8 mouse cellular contexts compared by ENCODE assay signal in genomic region chr9:55937664-55938617, GRCm38 (mm10). TPM values are rescaled to one million over a fixed set of nuclear protein-coding genes. Genes with fewer than 3 reads are reported as not detected.
DNase-seq lines count a peak whose midpoint lies in the region; ATAC-seq and TF ChIP-seq lines count a peak whose summit lies in the region.

Scaper (minus strand) TSS chr9:55938119.

- peak within 1 kb of the TSS; percentile 90 for H3K27ac ChIP-seq in hindbrain, embryonic 14.5 days

- H3K9me3 ChIP-seq in hindbrain, embryonic 14.5 days (ENCODE audit: control insufficient read depth, low read length) = no peaks in the 10 kb centered on the region

- peaks cover 18% of the 10 kb centered on the region for H3K4me1 ChIP-seq in hindbrain, embryonic 14.5 days (replicated peaks; ENCODE audit: control insufficient read depth, insufficient read depth, low read length)

- H3K27me3 ChIP-seq in Patski = no peaks in the 10 kb centered on the region
- H3K27me3 ChIP-seq in hindbrain, embryonic 14.5 days (ENCODE audit: control insufficient read depth, insufficient read depth, low read length) = no peaks in the 10 kb centered on the region

- under 1% methylated on average over 53 of the region's 60 CpGs for WGBS in hindbrain, embryonic 14.5 days

- CTCF ChIA-PET in Patski (lab: Charles Lee) = interaction anchor here (2.1 kb wide), 1 partner anchor 9 kb away, joined by 13 read pairs; no protein-coding TSS in a partner anchor

- TF ChIP-seq CTCF in Patski (IDR thresholded peaks at IDR 0.05) = peak; percentile 61

- H3K9ac ChIP-seq in hindbrain, embryonic 14.5 days = peak within 1 kb of the TSS; percentile 86

- peak; percentile 91 for ATAC-seq in Patski
- ATAC-seq in hindbrain, embryonic 14.5 days (ENCODE audit: low FRiP score) = peak; percentile 96

- no peak for DNase-seq in Patski (ENCODE audit: low read depth, low spot score)
- DNase-seq in cerebellum, postnatal 14 days = peak; percentile 93 to 94
- peak; percentile 55 to 77 for DNase-seq in frontal cortex, postnatal 14 days (ENCODE audit: low spot score in 2 of 2)
- peak; percentile 89 for DNase-seq in hindbrain, embryonic 14.5 days (ENCODE audit: low spot score)
- peak; percentile 79 to 80 for DNase-seq in layer of hippocampus, postnatal 36 days
- peak; percentile 94 for DNase-seq in lung, postnatal 36 days
- DNase-seq in retina, postnatal 1 day = peak; percentile 94
- DNase-seq in urinary bladder, adult 18-20 months (ENCODE audit: low spot score in 2 of 2) = peak; percentile 69 to 81

- peak within 1 kb of the TSS; percentile 69 for H3K4me3 ChIP-seq in hindbrain, embryonic 14.5 days (replicated peaks; ENCODE audit: low read length)

- H3K4me2 ChIP-seq in hindbrain, embryonic 14.5 days (replicated peaks) = peak within 1 kb of the TSS; percentile 76

- POLR2A ChIA-PET in Patski (lab: Charles Lee) = interaction anchor here (0.7 kb wide), 1 partner anchor 294 kb away, joined by 3 read pairs; no protein-coding TSS in a partner anchor

- in situ Hi-C loops in Patski (cut with MboI; ENCODE audit: low pct_unique_long_range_greater_than_20kb) = no loop called here

- no peaks in the 10 kb centered on the region for H3K36me3 ChIP-seq in hindbrain, embryonic 14.5 days (replicated peaks; ENCODE audit: control insufficient read depth, insufficient read depth)

RNA-seq across cellular contexts. Expression of gene Scaper, which starts in this region (rescaled TPM):
- polyA plus RNA-seq in Patski (2021) = 12.0 TPM
- 42.1 and 43.5 TPM in 2 replicates for polyA plus RNA-seq in hindbrain, embryonic 14.5 days (2014; fragmentation: Nextera tagmentation; extraction: Ambion mirVana)
- 10 to 100 TPM; 30.7 to 31.8 TPM for total RNA-seq in layer of hippocampus, postnatal 36 days (2021)
